Mouse (Mus musculus) bone marrow macrophage, adult 2 months (primary cell): ENCODE data around the gene Fam72a. TPM values are rescaled to one million over a fixed set of nuclear protein-coding genes. Genes with fewer than 3 reads are reported as not detected.
"Not testable (repeated sequence)": the region's sequence is repeated elsewhere in the genome, so short reads cannot be mapped to it uniquely, and the experiment has no call there.

ENCODE experiments used
- H3K27ac ChIP-seq: 2 replicates; pipeline ENCODE4 v1.5.1; 2012; ENCODE audit warnings: low read depth, low read length; ENCODE audit not compliant: insufficient read depth
- H3K4me1 ChIP-seq: 2 replicates; pipeline ENCODE4 v1.6.1; 2012; ENCODE audit warnings: low read length; ENCODE audit not compliant: control insufficient read depth, insufficient read depth
- H3K4me3 ChIP-seq: 2 replicates; pipeline ENCODE4 v1.5.1; 2012; ENCODE audit warnings: mild to moderate bottlenecking, low read length, moderate library complexity; ENCODE audit not compliant: insufficient read depth
- CTCF ChIP-seq: IDR thresholded peaks from 2 replicates; pipeline ENCODE4 v1.5.1; 2012; ENCODE audit warnings: low read depth, mild to moderate bottlenecking, low read length, moderate library complexity
- POLR2A ChIP-seq: IDR thresholded peaks from 2 replicates; pipeline ENCODE4 v1.6.1; 2012; ENCODE audit warnings: mild to moderate bottlenecking, low read depth, low read length, borderline replicate concordance
- polyA plus RNA-seq: library from polyadenylated mRNA; stranded (reverse); fragments of >200 nt; gene quantifications from 2 replicates; pipeline ENCODE4 v1.2.4, GENCODE M21; 2012; ENCODE audit not compliant: missing spikeins, insufficient read depth, insufficient read length

Fam72a gene
- polyA plus RNA-seq, 1 experiment: 4.2 TPM

DNA sequence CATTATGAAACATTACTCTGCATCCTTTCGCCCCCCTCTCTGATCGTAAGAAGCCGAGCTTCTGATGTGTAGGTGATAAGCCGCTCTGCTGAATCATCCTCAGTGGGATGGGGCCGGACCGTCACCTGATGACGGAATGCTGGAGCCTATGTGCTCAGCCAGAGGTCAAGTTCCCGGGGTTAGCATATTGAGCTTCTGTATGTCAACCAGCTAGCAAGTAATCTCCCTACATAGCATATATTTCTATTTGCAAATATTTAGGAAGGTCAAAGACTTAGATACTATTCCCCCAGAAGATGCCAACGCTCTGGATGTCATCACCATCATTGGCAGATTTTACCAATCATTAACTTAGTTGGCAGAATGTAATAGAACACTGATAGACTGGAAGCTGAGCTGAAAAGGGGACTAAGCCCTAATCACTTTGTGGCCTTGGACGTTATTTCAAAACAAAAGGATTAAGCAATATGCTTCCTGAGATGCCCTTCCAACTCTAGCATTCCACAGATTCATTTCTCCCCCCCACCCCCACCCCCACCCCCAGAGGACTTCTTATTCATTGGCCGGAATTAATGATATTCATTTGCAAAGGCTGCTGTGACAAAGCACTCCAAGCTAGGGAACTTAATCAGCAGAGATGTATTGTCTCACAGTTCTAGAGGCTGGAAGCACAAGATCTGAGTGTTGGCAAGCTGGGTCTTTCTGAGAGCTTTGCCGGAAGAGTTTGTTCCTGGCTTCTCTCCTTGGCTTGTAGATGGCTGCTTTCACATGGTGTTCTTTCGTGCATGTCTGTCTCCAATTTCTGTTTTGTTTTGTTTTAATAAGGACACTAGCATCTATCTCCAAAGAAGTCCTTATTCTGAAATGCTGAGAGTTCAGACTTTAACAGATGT lies 19.3 kb downstream of the Fam72a start:
- Histone ChIP-seq H3K27ac (no peak overlapping the region), H3K4me1 (peaks cover 9% of the 10 kb centered on the region; the same call in 1 of the 2 replicates), H3K4me3 (no peak overlapping the region)
- TF ChIP-seq CTCF: no peak
- no peak for TF ChIP-seq POLR2A

DNA sequence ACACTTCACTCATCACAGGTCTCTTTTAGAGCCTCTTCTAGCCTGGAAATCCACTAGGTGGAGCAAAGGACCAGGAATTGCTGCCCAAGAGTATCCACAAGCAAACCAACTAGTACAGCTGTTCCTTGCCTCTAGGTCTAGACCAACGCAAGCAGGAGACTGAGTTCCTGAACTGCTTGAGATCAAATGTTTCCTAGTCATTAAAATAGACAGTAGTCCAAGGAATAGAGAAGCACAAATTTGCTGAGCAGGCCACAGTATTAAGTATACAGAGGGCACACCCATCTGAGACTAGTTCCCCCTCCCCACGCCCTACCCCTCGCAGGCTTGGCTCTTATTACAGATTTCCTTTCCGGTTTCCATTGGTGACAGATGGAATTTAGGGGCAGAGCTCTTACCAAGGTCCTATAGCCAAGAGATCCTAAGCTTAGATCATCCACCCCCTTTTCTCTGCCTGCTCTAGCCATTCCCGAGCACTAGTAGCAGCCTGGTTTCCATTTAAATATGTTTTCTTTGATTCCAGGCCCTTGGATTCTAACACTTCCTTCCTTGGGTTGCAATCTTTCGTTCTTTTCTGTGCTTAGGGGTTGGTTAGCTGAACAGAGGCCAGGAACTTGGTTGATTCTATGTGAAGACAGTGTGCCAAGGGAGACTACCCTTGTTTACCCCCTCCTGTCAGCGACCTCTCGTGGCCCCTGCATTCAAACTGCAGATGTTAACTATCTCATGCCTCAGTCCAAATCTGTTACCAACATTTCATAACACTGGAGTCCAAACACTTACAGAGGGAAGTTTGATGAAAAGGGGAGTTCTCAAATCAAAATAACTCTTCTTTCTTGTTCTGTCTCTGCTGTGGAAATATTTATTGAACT lies 21.0 kb downstream of the Fam72a start:
- Histone ChIP-seq H3K4me1 (peaks cover 9% of the 10 kb centered on the region; the same call in 1 of the 2 replicates), H3K27ac (no peak overlapping the region), H3K4me3 (no peak overlapping the region)
- TF ChIP-seq CTCF (no peak), POLR2A (no peak)

DNA sequence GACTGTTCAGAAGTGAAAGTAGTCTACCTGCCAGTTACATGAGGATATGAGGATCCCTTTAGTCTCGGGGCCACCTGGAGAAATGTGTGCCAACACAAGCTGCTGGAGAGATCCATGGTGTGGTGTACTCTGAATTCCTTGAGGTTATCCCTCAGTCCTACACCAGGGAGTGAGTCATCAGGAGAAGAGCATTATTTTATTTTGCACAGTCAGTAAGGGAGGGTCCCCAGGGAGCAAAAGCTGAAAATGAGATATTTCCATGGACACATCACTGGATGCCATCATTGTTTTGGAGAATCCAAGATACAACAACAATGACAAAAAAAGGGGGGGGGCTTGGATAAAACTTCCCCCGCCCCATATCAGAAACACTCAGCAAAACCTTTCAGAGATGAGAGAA lies 24.3 kb downstream of the Fam72a start:
- H3K27ac ChIP-seq: no peak overlapping the region
- TF ChIP-seq CTCF (no peak), POLR2A (no peak)
- H3K4me3 ChIP-seq: no peak overlapping the region
- peaks cover 11% of the 10 kb centered on the region for H3K4me1 ChIP-seq

DNA sequence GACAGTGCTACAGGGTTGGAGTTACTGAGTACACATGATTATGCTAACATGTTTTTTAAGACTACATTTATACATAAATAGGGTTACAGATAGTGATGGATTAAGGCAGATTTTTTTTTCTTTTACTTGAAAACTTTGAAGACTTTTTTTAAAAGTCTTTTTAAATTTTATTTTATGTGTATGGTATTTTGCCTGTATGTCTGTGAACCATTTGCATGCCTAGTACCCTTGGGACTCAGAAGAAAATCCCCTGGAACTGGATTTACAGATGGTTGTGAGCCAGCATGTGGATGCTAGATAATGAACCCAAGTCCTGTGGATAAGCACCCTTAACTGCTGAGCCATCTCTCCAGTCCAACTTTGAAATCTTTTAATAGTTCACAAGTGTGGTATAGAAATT lies 25.7 kb downstream of the Fam72a start:
- TF ChIP-seq CTCF: no peak
- TF ChIP-seq POLR2A: no peak
- Histone ChIP-seq H3K4me3 (no peak overlapping the region), H3K4me1 (peaks cover 9% of the 10 kb centered on the region), H3K27ac (no peak overlapping the region)

DNA sequence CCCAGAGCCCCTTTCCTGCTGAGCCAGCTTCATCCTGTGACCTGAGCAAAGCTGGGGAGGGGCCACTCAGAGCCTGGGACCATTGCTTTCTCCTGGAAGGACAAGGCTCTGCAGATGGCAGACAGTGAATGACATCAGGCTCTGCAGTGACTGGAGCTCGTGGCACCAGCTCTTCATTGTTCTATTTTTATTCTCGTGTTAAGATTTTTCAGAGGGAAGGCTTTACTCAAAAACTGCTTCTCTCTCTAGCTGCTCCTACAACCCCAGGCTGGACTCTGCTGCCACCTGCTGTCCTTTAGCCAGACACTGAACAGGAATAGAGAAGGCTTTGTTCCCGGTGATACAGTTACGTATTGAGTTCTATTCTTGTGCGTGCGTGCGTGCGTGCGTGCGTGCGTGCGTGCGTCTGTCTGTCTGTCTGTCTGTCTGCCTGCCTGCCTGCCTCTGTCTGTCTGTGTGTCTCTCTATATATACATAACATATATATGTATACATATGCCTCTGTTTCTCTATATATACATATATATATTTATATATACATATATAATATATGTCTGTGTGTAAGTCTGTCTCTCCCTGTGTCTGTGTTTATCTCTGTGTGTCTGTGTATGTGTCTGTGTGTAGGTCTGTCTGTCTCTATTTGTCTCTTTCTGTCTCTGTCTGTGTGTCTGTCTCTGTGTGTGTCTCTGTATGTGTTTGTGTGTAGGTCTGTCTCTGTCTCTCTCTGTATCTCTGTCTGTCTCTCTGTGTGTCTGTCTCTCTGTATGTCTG lies 27.5 kb downstream of the Fam72a start:
- peak overlapping the region; percentile 60 for H3K27ac ChIP-seq
- TF ChIP-seq POLR2A: no peak
- TF ChIP-seq CTCF: peak; percentile 59
- H3K4me3 ChIP-seq: no peak overlapping the region
- H3K4me1 ChIP-seq: peaks cover 8% of the 10 kb centered on the region

DNA sequence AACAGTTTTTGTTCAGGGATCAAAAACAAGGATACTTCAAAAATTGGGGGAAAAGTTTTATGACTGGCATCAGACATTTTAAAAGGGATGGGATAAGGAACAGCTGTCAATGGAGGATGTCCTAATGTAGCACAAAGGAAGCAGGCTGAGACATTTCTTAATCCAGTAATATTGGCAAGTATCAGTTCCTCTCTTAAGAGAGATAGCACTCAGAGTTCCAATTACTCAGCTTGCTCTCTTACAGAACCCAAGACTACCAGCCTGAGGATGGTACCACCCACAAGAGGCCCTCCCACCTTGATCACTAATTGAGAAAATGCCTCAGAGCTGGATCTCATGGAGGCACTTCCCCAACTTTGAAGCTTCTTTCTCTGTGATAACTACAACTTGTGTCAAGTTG lies 32.8 kb downstream of the Fam72a start:
- Histone ChIP-seq H3K4me1 (peaks cover 17% of the 10 kb centered on the region), H3K4me3 (no peak overlapping the region), H3K27ac (peak overlapping the region; percentile 46)
- no peak for TF ChIP-seq CTCF
- no peak for TF ChIP-seq POLR2A

DNA sequence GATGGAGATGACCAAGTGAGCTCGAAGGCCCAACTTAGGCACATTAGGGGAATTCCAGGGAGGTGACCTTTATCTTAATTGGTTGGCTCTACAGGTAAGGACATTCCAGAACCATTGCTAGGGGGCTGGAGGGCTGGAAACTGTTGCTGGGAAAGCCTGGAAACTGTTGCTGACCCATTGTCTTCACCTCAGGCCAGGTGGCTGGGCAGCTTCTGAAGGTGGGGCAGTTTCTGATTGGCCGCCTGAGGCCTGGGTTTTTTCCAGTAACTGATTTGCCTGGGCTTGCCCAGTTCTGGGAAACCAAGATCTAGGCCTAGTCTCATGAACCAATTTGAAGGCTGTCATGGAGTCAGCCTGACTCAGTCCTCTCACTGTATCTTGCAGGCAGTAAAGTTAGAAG lies 34.4 kb downstream of the Fam72a start:
- Histone ChIP-seq H3K27ac (no peak overlapping the region), H3K4me3 (no peak overlapping the region), H3K4me1 (peaks cover 17% of the 10 kb centered on the region)
- no peak for TF ChIP-seq POLR2A

DNA sequence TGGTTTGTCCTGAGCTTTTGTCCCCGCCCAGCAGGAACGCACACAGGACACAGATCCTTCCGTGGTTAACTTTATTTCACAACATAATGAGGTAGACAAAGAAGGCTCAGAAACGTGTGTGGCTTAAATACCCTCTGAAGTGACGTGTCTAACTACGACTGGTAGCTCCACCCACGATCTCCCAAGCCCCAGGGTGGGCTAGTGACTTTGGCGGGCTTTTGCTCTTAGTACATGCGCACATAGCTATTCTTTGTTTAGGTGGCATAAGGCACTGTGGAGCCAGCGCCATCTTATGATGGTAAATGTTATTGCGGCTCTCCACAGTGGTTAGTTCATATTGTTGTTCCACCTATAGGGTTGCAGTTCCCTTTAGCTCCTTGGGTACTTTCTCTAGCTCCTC lies 38.4 kb downstream of the Fam72a start:
- H3K27ac ChIP-seq, H3K4me1 ChIP-seq: not testable (repeated sequence)
- H3K4me3 ChIP-seq: peak overlapping the region; percentile 22; the same call in 1 of the 2 replicates

DNA sequence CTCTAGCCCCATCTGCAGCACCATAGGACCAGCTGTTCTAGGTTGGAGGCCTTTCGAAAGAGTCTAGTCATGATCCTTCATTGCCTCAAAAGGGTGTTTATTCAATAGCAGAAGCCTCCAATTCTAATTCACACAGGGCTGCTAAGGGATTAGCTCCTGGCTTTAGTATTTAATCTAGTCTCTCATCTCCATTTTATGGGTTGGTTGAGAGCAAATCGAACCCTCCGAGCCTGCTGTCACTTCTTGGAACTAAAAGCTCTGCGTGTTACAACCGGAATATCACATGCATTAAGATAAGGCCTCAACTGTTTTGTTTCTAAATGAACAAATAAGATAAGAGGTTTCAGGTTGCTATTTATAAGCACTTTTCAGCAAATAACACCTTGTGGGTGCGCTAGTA lies 42.0 kb downstream of the Fam72a start:
- no peaks in the 10 kb centered on the region for H3K4me1 ChIP-seq
- H3K27ac ChIP-seq: no peak overlapping the region
- no peak for TF ChIP-seq CTCF
- TF ChIP-seq POLR2A: no peak
- no peak overlapping the region for H3K4me3 ChIP-seq
